Mouse (Mus musculus): Measurements from ENCODE around the gene Gm10229.
"Not testable (repeated sequence)": the region's sequence is repeated elsewhere in the genome, so short reads cannot be mapped to it uniquely, and the experiment has no call there.

The Gm10229 gene

DNA sequence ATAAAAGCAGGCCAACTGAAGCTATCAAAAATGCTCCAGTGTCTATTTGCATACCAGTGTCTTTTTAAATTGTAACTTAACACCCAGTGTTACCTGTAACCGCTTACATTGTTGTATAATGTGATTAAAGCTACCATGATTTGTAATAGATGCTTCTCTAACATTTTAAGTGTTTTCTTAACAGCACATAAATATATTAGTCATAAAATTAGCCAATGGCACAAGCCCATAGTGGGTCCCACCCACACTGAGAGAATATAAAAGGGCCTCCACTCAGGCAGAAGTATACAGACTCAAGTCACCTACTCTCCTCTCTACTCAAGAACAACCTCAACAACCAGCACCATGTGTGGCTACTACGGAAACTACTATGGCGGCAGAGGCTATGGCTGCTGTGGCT is at the start of gene Gm10229:
Gene Gm10229 (plus strand): TSS at position 301 of the 400 bp plus-strand sequence.
- not testable (repeated sequence) for DNase-seq (ENCODE audit: low spot score)

DNA sequence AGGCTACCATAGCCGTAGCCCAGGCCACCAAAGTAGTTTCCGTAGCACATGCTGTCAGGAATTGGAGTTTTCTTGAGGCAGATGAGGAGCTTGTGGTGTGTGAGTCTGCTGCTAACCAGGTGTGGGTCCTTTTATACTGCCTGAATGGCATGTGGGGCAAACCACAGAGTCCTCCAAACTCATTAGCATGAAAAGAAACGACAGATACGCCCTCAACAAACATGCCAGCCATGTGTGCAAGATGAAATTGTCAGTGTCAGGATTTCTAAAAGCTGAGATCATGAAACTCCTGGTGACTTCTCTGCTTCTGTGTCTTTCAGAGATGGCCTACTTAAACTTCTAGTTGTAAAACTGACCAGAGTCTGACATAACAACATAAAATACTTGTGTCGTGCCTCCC is 4.4 kb upstream of the Gm10229 start, which contains the start of gene Krtap22-2:
Gene Krtap22-2 (minus strand): TSS at position 101 of the 400 bp plus-strand sequence.
- no peak for DNase-seq (ENCODE audit: low spot score)

GRCm38 (mm10) chr16:89013973-89014372 is 1.1 kb upstream of the Gm10229 start:
- DNase-seq (ENCODE audit: low spot score) = no peak

DNA sequence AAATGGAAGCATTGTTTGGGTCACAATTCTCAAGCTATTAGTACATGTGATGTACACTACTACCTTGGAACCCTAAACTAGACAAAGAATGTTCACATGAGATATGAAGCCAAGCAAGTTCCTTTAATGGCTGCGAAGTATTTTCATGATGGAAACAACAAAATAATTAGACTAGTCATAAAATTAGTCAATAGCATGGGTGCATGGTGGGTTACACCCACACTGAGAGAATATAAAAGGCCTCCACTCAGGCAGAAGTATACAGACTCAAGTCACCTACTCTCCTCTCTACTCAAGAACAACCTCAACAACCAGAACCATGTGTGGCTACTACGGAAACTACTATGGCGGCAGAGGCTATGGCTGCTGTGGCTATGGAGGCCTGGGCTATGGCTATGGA is 16.3 kb downstream of the Gm10229 start, which contains the start of gene Krtap6-1:
Gene Krtap6-1 (plus strand): TSS at position 301 of the 400 bp plus-strand sequence.
- not testable (repeated sequence) for DNase-seq (ENCODE audit: low spot score)

DNA sequence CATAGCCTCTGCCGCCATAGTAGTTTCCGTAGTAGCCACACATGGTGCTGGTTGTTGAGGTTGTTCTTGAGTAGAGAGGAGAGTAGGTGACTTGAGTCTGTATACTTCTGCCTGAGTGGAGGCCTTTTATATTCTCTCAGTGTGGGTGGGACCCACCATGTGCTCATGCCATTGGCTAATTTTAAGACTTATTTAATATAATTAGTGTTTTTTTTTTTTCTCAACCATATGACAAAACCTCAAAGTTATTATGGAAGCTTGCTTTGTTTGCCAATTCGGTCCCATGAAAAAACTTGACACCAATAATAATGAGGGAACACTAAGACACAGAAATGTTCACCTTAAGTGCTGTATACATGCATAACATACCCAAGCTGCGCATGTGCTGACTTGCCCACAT is 26.3 kb downstream of the Gm10229 start, which contains the start of gene Gm10228:
Gene Gm10228 (minus strand): TSS at position 101 of the 400 bp plus-strand sequence.
- not testable (repeated sequence) for DNase-seq (ENCODE audit: low spot score)

GRCm38 (mm10) chr16:89047783-89048182 is 32.7 kb downstream of the Gm10229 start, which contains the start of gene Krtap6-5:
Krtap6-5 (minus strand) TSS chr16:89047883.
- no peak for DNase-seq (ENCODE audit: low spot score)

DNA sequence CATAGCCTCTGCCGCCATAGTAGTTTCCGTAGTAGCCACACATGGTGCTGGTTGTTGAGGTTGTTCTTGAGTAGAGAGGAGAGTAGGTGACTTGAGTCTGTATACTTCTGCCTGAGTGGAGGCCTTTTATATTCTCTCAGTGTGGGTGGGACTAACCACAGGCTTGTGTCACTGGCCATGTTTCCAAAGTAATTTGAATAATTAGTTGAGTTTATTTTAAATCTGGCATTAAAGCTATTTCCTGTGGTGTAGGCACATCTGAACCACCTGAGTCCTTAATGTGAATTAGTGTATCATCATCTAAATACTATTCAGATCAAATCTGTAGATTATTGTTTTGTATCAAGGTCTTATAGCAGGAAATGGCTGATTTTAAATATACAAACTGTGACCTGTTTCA is 48.8 kb downstream of the Gm10229 start, which contains the start of gene 1110025L11Rik:
Gene 1110025L11Rik (minus strand): TSS at position 101 of the 400 bp plus-strand sequence.
- not testable (repeated sequence) for DNase-seq (ENCODE audit: low spot score)

All from ovary, postnatal 14 days (tissue).